33 mouse cellular contexts compared by ENCODE assay signal in genomic region chr16:88488096-88488495, GRCm38 (mm10). TPM values are rescaled to one million over a fixed set of nuclear protein-coding genes. Genes with fewer than 3 reads are reported as not detected.
"Had no signal": no experiment of that assay in that cellular context is flagged by ENCODE, and none has a peak within 500 bp of the region (broad histone marks: within the 10 kb centered on the region; RNA-seq: fewer than 3 reads in every experiment).

No protein-coding gene starts in this region.

- ATAC-seq: hindbrain, postnatal 0 days; intestine, embryonic 16.5 days; liver, embryonic 12.5 days had no signal

- H3K4me3 ChIP-seq: heart, adult 2 months; heart, embryonic 13.5 days; heart, embryonic 15.5 days; hindbrain, embryonic 13.5 days; hindbrain, embryonic 15.5 days; limb, embryonic 13.5 days; limb, embryonic 15.5 days; liver, embryonic 12.5 days had no signal

- H3K27me3 ChIP-seq: heart, embryonic 13.5 days; heart, embryonic 15.5 days; hindbrain, embryonic 13.5 days; hindbrain, embryonic 15.5 days; limb, embryonic 13.5 days; limb, embryonic 15.5 days; liver, embryonic 12.5 days had no signal

- H3K9ac ChIP-seq: heart, embryonic 13.5 days; heart, embryonic 15.5 days; hindbrain, embryonic 13.5 days; hindbrain, embryonic 15.5 days; limb, embryonic 13.5 days; limb, embryonic 15.5 days; liver, embryonic 12.5 days; liver, embryonic 14.5 days had no signal

- H3K36me3 ChIP-seq: heart, embryonic 13.5 days; heart, embryonic 15.5 days; hindbrain, embryonic 13.5 days; hindbrain, embryonic 15.5 days; limb, embryonic 13.5 days; limb, embryonic 15.5 days; liver, embryonic 12.5 days had no signal

- H3K27ac ChIP-seq: heart, adult 2 months; heart, embryonic 13.5 days; heart, embryonic 15.5 days; hindbrain, embryonic 13.5 days; hindbrain, embryonic 15.5 days; hindbrain, postnatal 0 days; limb, embryonic 13.5 days; limb, embryonic 15.5 days; liver, embryonic 12.5 days; liver, embryonic 14.5 days had no signal

- DNase-seq: gastrocnemius, postnatal 14 days; gastrocnemius, postnatal 36 days; heart, adult 11 months; heart, adult 2 months; heart, postnatal 14 days; heart, postnatal 36 days; kidney, adult 18-20 months; kidney, adult 8-10 months; kidney, postnatal 10 days; kidney, postnatal 25 days; kidney, postnatal 4 days; layer of hippocampus, adult 9-11 months; layer of hippocampus, postnatal 36 days; left cerebral cortex, postnatal 4 days had no signal

- H3K4me1 ChIP-seq: heart, embryonic 13.5 days; heart, embryonic 15.5 days; hindbrain, embryonic 13.5 days; hindbrain, embryonic 15.5 days; limb, embryonic 13.5 days; limb, embryonic 15.5 days; liver, embryonic 12.5 days had no signal

- H3K4me2 ChIP-seq: heart, embryonic 11.5 days; heart, embryonic 13.5 days; heart, embryonic 15.5 days; hindbrain, embryonic 13.5 days; hindbrain, embryonic 15.5 days; limb, embryonic 13.5 days; limb, embryonic 15.5 days; liver, embryonic 12.5 days had no signal

- H3K9me3 ChIP-seq: heart, embryonic 13.5 days; heart, embryonic 15.5 days; hindbrain, embryonic 13.5 days; hindbrain, embryonic 15.5 days; limb, embryonic 13.5 days; limb, embryonic 15.5 days; liver, embryonic 12.5 days had no signal

RNA-seq across cellular contexts. Expression of gene Cldn17, which starts 18.7 kb away (rescaled TPM):
- polyA plus RNA-seq: gonadal fat pad, adult 2 months; heart, adult 2 months; heart, embryonic 11.5 days; heart, embryonic 13.5 days; heart, embryonic 15.5 days; heart, postnatal 0 days; hindbrain, embryonic 11.5 days; hindbrain, embryonic 13.5 days; hindbrain, embryonic 15.5 days; hindbrain, postnatal 0 days; intestine, embryonic 14.5 days; intestine, embryonic 16.5 days; kidney, embryonic 14.5 days; kidney, embryonic 16.5 days; limb, embryonic 11.5 days; limb, embryonic 13.5 days; liver, adult 2 months; liver, embryonic 12.5 days; liver, embryonic 14.5 days had no signal
